Mouse (Mus musculus) kidney, embryonic 14.5 days (tissue): Measurements from ENCODE around the gene Zmym6. TPM values are rescaled to one million over a fixed set of nuclear protein-coding genes. Genes with fewer than 3 reads are reported as not detected.

Experiments
- ATAC-seq: fragments of 200-750 bp; cut with Nextera tagmentation; 2 replicates; pipeline ENCODE4 v1.8.0; 2017; ENCODE audit warnings: moderate number of reproducible peaks, mild to moderate bottlenecking, moderate TSS enrichment, moderate library complexity; ENCODE audit not compliant: low FRiP score, low TSS enrichment
- H3K27ac ChIP-seq: fragments of 300-500 bp; sonication (generic); 2 replicates; pipeline ENCODE4 v1.5.1; 2014; ENCODE audit warnings: low read depth, mild to moderate bottlenecking, low read length, moderate library complexity, mixed read lengths
- H3K27me3 ChIP-seq: fragments of 300-500 bp; sonication (generic); 2 replicates; pipeline ENCODE4 v1.6.1; 2014; ENCODE audit warnings: mild to moderate bottlenecking, low read length; ENCODE audit not compliant: control insufficient read depth, insufficient read depth
- H3K36me3 ChIP-seq: fragments of 300-500 bp; sonication (generic); 2 replicates; pipeline ENCODE4 v1.6.1; 2014; ENCODE audit warnings: low read length, mixed read lengths; ENCODE audit not compliant: control insufficient read depth, insufficient read depth
- H3K4me1 ChIP-seq: fragments of 300-500 bp; sonication (generic); 2 replicates; pipeline ENCODE4 v1.6.1; 2014; ENCODE audit warnings: low read length, mixed read lengths; ENCODE audit not compliant: control insufficient read depth, insufficient read depth
- H3K4me2 ChIP-seq: fragments of 300-500 bp; sonication (generic); replicated peaks from 2 replicates; pipeline ENCODE4 v1.6.1; 2014; ENCODE audit warnings: low read depth, mild to moderate bottlenecking, low read length
- H3K4me3 ChIP-seq: fragments of 300-500 bp; sonication (generic); 2 replicates; pipeline ENCODE4 v1.5.1; 2014; ENCODE audit warnings: mild to moderate bottlenecking, low read length
- H3K9ac ChIP-seq: fragments of 300-500 bp; sonication (generic); 2 replicates; pipeline ENCODE4 v1.6.1; 2014; ENCODE audit warnings: low read depth, mild to moderate bottlenecking, low read length, moderate library complexity
- H3K9me3 ChIP-seq: fragments of 300-500 bp; sonication (generic); 2 replicates; pipeline ENCODE4 v1.6.1; 2016; ENCODE audit warnings: low read length; ENCODE audit not compliant: control insufficient read depth
- WGBS: fragments of 180-500 bp; shearing (Covaris S2); extraction: QIAGEN DNeasy Blood & Tissue Kit; methylation state at CpG from one replicate; pipeline ENCODE4 v1.1.7; 2014; 5-methylcytosine and 5-hydroxymethylcytosine counted together
- polyA plus RNA-seq: library from polyadenylated mRNA; unstranded; fragments of >200 nt; fragmentation: Nextera tagmentation; extraction: Ambion mirVana; gene quantifications from 2 replicates; pipeline ENCODE4 v1.2.1, GENCODE M21; 2014

Gene Zmym6
- polyA plus RNA-seq, 1 experiment from 2014 or later, result 20.4 TPM

DNA sequence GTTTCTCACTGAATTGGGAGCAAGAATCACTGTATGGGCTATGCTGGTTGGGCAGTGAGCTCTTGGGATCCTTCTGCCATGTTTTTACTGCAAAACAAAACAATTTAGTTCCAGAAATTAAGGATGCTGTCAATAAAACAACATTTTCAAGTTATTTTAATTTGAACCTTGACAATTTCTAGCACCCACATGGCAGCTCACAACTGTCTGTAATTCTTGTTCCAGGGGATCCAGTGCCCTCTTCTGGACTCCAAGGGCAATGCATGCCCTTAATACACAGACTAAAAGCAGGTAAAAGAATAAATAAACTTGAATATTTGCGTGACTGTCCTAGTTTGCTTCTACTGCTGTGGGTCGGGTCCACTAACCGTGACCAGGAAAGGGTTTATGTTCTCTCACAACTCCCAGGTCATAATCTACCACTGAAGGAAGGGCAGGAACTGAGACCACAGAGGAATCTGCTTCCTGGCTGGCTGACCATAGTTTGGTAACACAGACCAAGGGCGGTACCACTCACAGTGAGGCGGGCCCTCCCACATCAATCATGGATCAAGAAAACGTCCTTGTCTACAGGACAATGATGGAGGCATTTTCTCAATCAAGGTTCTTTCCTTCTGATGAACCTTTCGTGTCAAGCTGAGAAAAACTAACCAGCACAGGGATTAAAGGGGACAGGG, 22.5 kb upstream of the Zmym6 start:
- peaks cover 42% of the 10 kb centered on the region for H3K36me3 ChIP-seq
- no peaks in the 10 kb centered on the region for H3K27me3 ChIP-seq
- no peak for ATAC-seq
- no peak overlapping the region for H3K9ac ChIP-seq
- no peak overlapping the region for H3K4me3 ChIP-seq
- no peak overlapping the region for H3K27ac ChIP-seq
- H3K9me3 ChIP-seq, result no peaks in the 10 kb centered on the region
- 86% methylated on average over 7 of the region's 7 CpGs for WGBS
- H3K4me2 ChIP-seq, result no peak overlapping the region
- H3K4me1 ChIP-seq, result no peaks in the 10 kb centered on the region

DNA sequence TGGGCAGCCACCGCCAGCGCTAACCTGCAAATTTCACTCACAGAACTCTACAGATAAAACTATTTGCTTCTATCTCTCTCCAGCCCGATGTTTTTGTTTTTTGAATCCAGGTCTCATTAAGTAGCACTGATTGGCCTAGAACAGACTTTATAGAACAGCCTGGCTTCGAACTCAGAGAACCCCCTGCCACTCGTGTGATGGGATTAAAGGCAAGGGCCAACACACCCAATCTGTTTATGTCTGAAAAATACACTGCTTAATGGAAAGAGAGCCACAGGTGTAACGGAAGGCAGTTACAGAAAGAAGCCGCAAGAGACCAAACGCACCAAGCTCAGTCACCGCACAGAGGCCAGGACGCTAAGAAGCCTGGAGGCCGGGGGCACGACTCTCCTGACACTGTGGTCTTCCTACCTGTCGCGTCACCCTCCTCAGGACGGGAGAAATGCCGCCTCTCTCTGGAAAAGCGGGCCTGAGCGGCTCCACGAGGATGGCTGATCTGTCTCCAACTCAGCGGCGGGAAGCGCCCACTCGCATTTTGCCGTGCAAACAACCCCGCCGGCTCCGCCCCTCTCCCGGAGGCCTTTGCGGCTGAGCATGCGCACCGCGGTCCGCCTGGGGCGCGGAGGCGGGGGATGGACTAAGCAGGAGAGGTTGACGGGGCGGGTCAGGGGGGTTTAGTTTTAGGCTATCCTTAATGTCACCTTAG, 16.4 kb upstream of the Zmym6 start, which contains the start of gene Zmym1:
Gene Zmym1 (minus strand): TSS at position 568 of the 706 bp plus-strand sequence.
- Histone ChIP-seq H3K27me3 (no peaks in the 10 kb centered on the region), H3K4me3 (peak within 1 kb of the TSS; percentile 72), H3K36me3 (peaks cover 20% of the 10 kb centered on the region), H3K9me3 (no peaks in the 10 kb centered on the region), H3K27ac (peak within 1 kb of the TSS; percentile 33; the same call in 1 of the 2 replicates), H3K9ac (peak within 1 kb of the TSS; percentile 76), H3K4me1 (no peaks in the 10 kb centered on the region), H3K4me2 (peak within 1 kb of the TSS; percentile 81)
- ATAC-seq, result peak; percentile 96
- under 1% methylated on average over 38 of the region's 38 CpGs for WGBS

DNA sequence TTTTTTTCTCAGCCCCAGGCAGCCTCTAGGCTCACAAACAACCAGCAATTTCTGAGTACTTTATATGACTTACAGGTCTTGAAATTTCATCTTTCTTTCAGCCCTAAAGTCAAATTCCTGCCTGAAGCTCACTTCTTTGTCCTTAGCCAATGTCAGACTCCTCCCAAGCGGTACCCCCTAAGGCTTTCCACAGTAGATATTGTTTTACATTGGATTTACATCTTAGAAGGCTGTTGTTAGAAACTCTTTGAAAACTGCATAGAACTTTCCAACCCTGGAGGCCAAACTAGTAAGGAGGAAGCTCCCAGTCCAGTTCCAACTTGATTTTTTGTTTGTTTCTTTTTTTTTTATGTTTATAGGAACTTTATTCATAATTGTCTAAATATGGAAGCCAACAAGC, 13.1 kb upstream of the Zmym6 start:
- WGBS, result 44% methylated on average over 1 of the region's 1 CpGs
- 0 out of 2 replicates have a peak, but pooled peaks cover 1% of the 10 kb centered on the region for H3K36me3 ChIP-seq
- no peaks in the 10 kb centered on the region for H3K27me3 ChIP-seq
- H3K4me2 ChIP-seq, result no peak overlapping the region
- H3K9me3 ChIP-seq, result no peaks in the 10 kb centered on the region
- no peak for ATAC-seq
- H3K9ac ChIP-seq, result no peak overlapping the region
- H3K4me3 ChIP-seq, result no peak overlapping the region
- no peak overlapping the region for H3K27ac ChIP-seq
- H3K4me1 ChIP-seq, result no peaks in the 10 kb centered on the region

DNA sequence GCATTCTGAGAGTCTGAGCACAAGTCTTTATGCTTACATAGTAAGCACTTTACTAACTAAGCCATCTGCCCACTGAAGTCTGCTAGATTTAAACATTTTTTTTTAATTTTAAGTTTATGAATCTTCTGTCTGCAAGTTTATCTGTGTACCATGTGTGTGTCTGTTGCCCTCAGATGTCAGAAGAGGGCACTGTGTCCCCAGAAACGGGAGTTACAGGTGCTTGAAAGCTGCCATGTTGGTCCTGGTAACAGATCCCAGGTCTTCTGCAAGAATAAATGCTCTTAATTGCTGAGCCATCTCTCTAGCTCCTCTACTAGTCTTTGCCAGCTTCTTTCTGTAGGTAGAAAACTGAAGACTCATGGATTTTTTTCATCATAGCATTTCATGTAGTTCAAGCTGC, 2.3 kb upstream of the Zmym6 start:
- H3K27ac ChIP-seq, result no peak overlapping the region
- H3K27me3 ChIP-seq, result no peaks in the 10 kb centered on the region
- no peak overlapping the region for H3K9ac ChIP-seq
- H3K4me3 ChIP-seq, result no peak overlapping the region
- no peaks in the 10 kb centered on the region for H3K9me3 ChIP-seq
- H3K4me2 ChIP-seq, result no peak overlapping the region
- no peaks in the 10 kb centered on the region for H3K36me3 ChIP-seq
- ATAC-seq, result no peak
- peaks cover 8% of the 10 kb centered on the region; the same call in 1 of the 2 replicates for H3K4me1 ChIP-seq
- WGBS, result 53% methylated on average over 1 of the region's 1 CpGs

DNA sequence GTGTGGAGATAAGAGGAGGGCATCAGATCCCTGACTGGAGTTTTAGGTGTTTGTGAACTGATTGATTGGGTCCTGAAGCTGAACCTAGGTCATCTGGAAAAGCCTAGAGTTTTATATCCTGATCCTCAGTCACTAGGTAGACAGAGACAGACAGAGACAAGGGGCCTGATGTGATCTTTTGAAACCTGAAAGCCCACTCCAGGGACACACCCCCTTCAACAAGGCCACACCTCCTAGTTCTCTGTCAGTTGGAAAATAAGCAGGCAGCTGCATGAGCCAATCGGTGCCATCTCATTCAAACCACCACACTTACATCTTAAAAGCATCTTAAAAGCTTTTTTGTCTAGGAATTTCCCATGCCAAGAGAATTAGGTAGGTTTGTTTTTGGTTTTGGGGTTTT, 3.6 kb downstream of the Zmym6 start:
- Histone ChIP-seq H3K4me3 (no peak overlapping the region), H3K4me1 (peaks cover 8% of the 10 kb centered on the region; the same call in 1 of the 2 replicates), H3K9me3 (no peaks in the 10 kb centered on the region), H3K27ac (no peak overlapping the region), H3K27me3 (no peaks in the 10 kb centered on the region), H3K9ac (no peak overlapping the region), H3K4me2 (no peak overlapping the region), H3K36me3 (no peaks in the 10 kb centered on the region)
- ATAC-seq, result no peak
- WGBS, result 35% methylated on average over 1 of the region's 1 CpGs

DNA sequence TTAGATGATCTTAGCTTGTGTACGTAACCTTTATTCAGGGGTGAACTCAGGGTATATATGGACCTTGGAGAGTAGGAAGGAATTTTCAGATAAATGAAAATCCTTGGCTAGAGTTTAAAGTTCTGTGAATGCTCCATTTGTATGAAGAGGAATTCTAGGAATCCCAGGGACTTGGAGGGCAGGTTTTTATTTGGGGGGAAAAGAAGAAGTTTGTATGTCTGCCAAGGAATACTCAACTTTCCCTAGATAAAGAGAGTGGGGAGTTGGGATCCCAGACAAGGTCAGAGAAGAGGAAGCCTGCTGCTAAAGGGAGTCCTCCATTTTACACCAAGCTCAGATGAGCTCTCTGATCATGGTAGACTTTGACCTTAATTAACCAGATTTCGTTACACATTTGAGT, 5.9 kb downstream of the Zmym6 start:
- no peak overlapping the region for H3K9ac ChIP-seq
- H3K9me3 ChIP-seq, result no peaks in the 10 kb centered on the region
- 92% methylated on average over 2 of the region's 2 CpGs for WGBS
- no peaks in the 10 kb centered on the region for H3K27me3 ChIP-seq
- no peaks in the 10 kb centered on the region for H3K36me3 ChIP-seq
- H3K4me2 ChIP-seq, result no peak overlapping the region
- no peak overlapping the region for H3K27ac ChIP-seq
- ATAC-seq, result no peak
- no peak overlapping the region for H3K4me3 ChIP-seq
- peaks cover 3% of the 10 kb centered on the region; the same call in 1 of the 2 replicates for H3K4me1 ChIP-seq

DNA sequence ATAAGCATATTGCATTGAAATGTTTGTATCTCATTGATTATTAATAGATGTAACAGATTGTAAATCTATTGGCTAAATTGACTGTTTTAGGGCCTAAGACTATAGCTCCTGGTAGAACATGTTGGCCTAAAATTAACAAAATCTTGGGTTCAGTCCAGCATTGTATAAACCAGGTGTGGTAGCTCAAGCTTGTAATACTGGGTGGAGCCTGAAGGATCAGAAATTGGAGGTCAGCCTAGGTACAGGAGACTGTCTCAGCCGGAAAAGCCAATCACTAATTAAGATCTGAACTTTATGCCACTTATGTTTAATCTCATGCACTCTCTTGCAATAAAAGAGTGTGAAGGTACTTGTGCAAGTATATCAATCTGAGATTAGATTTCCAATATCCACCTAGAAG, 8.6 kb downstream of the Zmym6 start:
- peaks cover 5% of the 10 kb centered on the region for H3K36me3 ChIP-seq
- no peak for ATAC-seq

DNA sequence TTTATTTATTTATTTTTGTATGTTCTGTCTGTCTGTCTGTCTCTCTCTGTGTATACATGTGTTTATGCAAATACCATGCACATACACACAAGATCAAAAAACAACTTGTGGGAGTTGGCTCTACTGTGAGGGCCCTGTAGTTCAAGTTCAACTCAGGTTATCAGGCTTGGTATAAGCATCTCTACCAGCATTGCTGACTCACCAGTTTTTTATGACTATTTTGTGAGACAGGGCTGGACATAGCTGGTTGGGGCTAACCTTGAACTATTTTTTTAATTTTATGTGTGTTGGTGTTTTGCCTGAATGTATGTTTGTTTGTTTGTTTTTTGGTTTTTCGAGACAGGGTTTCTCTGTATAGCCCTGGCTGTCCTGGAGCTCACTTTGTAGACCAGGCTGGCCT, 14.0 kb downstream of the Zmym6 start:
- Histone ChIP-seq H3K27ac (no peak overlapping the region), H3K36me3 (peaks cover 7% of the 10 kb centered on the region), H3K4me1 (no peaks in the 10 kb centered on the region), H3K27me3 (no peaks in the 10 kb centered on the region), H3K9ac (no peak overlapping the region), H3K9me3 (no peaks in the 10 kb centered on the region), H3K4me3 (no peak overlapping the region), H3K4me2 (no peak overlapping the region)
- no peak for ATAC-seq
- WGBS, result 94% methylated on average over 1 of the region's 1 CpGs

More for the DNA sequence above, 8.6 kb downstream of the Zmym6 start:
- no peak overlapping the region for H3K27ac ChIP-seq
- H3K4me2 ChIP-seq, result no peak overlapping the region
- no peak overlapping the region for H3K9ac ChIP-seq
- no peaks in the 10 kb centered on the region for H3K4me1 ChIP-seq
- no peaks in the 10 kb centered on the region for H3K27me3 ChIP-seq
- no peak overlapping the region for H3K4me3 ChIP-seq
- 97% methylated on average over 1 of the region's 1 CpGs for WGBS
- no peaks in the 10 kb centered on the region for H3K9me3 ChIP-seq

DNA sequence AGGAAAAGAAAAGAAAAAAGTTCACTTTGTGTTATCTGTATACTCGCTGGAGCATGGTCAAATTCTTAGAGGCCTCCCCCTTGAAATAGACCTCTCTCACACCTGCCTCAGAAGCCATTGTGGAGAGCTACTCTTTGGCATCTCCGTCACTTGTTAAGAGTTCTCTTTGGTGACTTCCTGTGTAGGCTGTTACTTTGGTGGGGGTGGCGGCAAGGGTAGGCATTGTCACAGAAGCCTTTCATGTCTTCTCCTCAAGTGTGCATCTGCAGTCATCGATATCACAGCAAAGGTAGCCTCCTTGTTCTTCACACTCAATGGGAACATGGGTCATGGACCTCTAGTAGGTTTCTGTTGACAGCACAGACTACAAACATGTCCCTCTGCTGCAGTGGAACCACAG, 17.9 kb downstream of the Zmym6 start:
- Histone ChIP-seq H3K4me2 (no peak overlapping the region), H3K9ac (no peak overlapping the region), H3K4me1 (no peaks in the 10 kb centered on the region), H3K27me3 (no peaks in the 10 kb centered on the region), H3K36me3 (0 out of 2 replicates have a peak, but pooled peaks cover 3% of the 10 kb centered on the region), H3K27ac (no peak overlapping the region), H3K4me3 (no peak overlapping the region), H3K9me3 (no peaks in the 10 kb centered on the region)
- no peak for ATAC-seq
- 92% methylated on average over 4 of the region's 4 CpGs for WGBS
